Mouse (Mus musculus) retina, embryonic 14.5 days (tissue): Measurements from ENCODE around the gene Rdh19.
"Not testable (repeated sequence)": the region's sequence is repeated elsewhere in the genome, so short reads cannot be mapped to it uniquely, and the experiment has no call there.

Source experiments
- DNase-seq: peaks from one replicate; pipeline ENCODE4 v3.0.0-alpha.2; 2015; ENCODE audit warnings: low spot score

The Rdh19 gene

GRCm38 (mm10) chr10:127849628-127850027 lies at the start of gene Rdh19:
TSS of gene Rdh19 (plus strand) at chr10:127849928.
- no peak for DNase-seq

GRCm38 (mm10) chr10:127800891-127801290 lies 48.8 kb upstream of the Rdh19 start, which contains the start of gene Rdh16:
TSS of gene Rdh16 (plus strand) at chr10:127801152.
- DNase-seq, result no peak

GRCm38 (mm10) chr10:127801612-127802011 lies 48.1 kb upstream of the Rdh19 start:
- no peak for DNase-seq

- no peak for DNase-seq
Measured at GRCm38 (mm10) chr10:127802236-127802635, 47.5 kb upstream of the Rdh19 start.

- no peak for DNase-seq
Measured at GRCm38 (mm10) chr10:127804416-127804815, 45.3 kb upstream of the Rdh19 start.

GRCm38 (mm10) chr10:127815888-127816287 lies 33.8 kb upstream of the Rdh19 start:
- DNase-seq, result no peak

- not testable (repeated sequence) for DNase-seq
Measured at GRCm38 (mm10) chr10:127817268-127817910, 32.3 kb upstream of the Rdh19 start.

GRCm38 (mm10) chr10:127821806-127822205 lies 27.9 kb upstream of the Rdh19 start:
- not testable (repeated sequence) for DNase-seq

GRCm38 (mm10) chr10:127825386-127825785 lies 24.3 kb upstream of the Rdh19 start:
- DNase-seq, result peak; percentile 32

- no peak for DNase-seq
Measured at GRCm38 (mm10) chr10:127829121-127829520, 20.6 kb upstream of the Rdh19 start.

- not testable (repeated sequence) for DNase-seq
Measured at GRCm38 (mm10) chr10:127834186-127834585, 15.5 kb upstream of the Rdh19 start.

GRCm38 (mm10) chr10:127835292-127835691 lies 14.4 kb upstream of the Rdh19 start:
- no peak for DNase-seq

GRCm38 (mm10) chr10:127837793-127838192 lies 11.9 kb upstream of the Rdh19 start:
- not testable (repeated sequence) for DNase-seq

- no peak for DNase-seq
Measured at GRCm38 (mm10) chr10:127838539-127838938, 11.2 kb upstream of the Rdh19 start.

GRCm38 (mm10) chr10:127840776-127841175 lies 9.0 kb upstream of the Rdh19 start:
- DNase-seq, result no peak

- DNase-seq, result not testable (repeated sequence)
Measured at GRCm38 (mm10) chr10:127845945-127846344, 3.8 kb upstream of the Rdh19 start.

- DNase-seq, result no peak
Measured at GRCm38 (mm10) chr10:127848089-127848488, 1.6 kb upstream of the Rdh19 start.

- DNase-seq, result no peak
Measured at GRCm38 (mm10) chr10:127856376-127856775, 6.6 kb downstream of the Rdh19 start.

- no peak for DNase-seq
Measured at GRCm38 (mm10) chr10:127864931-127865330, 15.2 kb downstream of the Rdh19 start.

GRCm38 (mm10) chr10:127866232-127866631 lies 16.5 kb downstream of the Rdh19 start, which contains the start of gene Rdh16f2:
TSS of gene Rdh16f2 (plus strand) at chr10:127866474.
- DNase-seq, result no peak

- DNase-seq, result peak; percentile 9
Measured at GRCm38 (mm10) chr10:127872484-127872883, 22.8 kb downstream of the Rdh19 start.

GRCm38 (mm10) chr10:127877681-127878080 lies 28.0 kb downstream of the Rdh19 start:
- DNase-seq, result no peak

- no peak for DNase-seq
Measured at GRCm38 (mm10) chr10:127878262-127879057, 28.7 kb downstream of the Rdh19 start.
